Mouse (Mus musculus): ENCODE results near the gene Dhcr24. TPM values are rescaled to one million over a fixed set of nuclear protein-coding genes. Genes with fewer than 3 reads are reported as not detected.

Dhcr24 gene
- polyA plus RNA-seq (2015; fragmentation: Nextera tagmentation; extraction: Ambion mirVana) = 10.4 and 10.7 TPM in 2 replicates

GRCm38 (mm10) chr4:106560846-106561781 is at the start of gene Dhcr24:
Dhcr24 (plus strand) TSS chr4:106561038.

GRCm38 (mm10) chr4:106617056-106617455 is 56.2 kb downstream of the Dhcr24 start, which contains the start of gene Lexm:
Lexm (minus strand) TSS chr4:106617241.

GRCm38 (mm10) chr4:106622030-106622493 is 61.2 kb downstream of the Dhcr24 start, which contains the start of gene Ttc22:
Ttc22 (plus strand) TSS chr4:106622432.

Other genes starting within 250 kb of the Dhcr24 start
- gene Usp24, start 244.8 kb upstream of the Dhcr24 start, polyA plus RNA-seq (2015; fragmentation: Nextera tagmentation; extraction: Ambion mirVana) = 11.3 and 13.7 TPM in 2 replicates
- gene Pcsk9, start 96.7 kb upstream of the Dhcr24 start, polyA plus RNA-seq (2015; fragmentation: Nextera tagmentation; extraction: Ambion mirVana) = 1.5 TPM in 2 replicates
- not detected in 2 replicates for gene Bsnd, start 68.8 kb upstream of the Dhcr24 start, polyA plus RNA-seq (2015; fragmentation: Nextera tagmentation; extraction: Ambion mirVana)
- not detected in 2 replicates for gene Lexm, start 56.2 kb downstream of the Dhcr24 start, polyA plus RNA-seq (2015; fragmentation: Nextera tagmentation; extraction: Ambion mirVana)
- gene Ttc22, start 61.4 kb downstream of the Dhcr24 start, polyA plus RNA-seq (2015; fragmentation: Nextera tagmentation; extraction: Ambion mirVana) = 1.0 and 1.5 TPM in 2 replicates
- gene Pars2, start 90.0 kb downstream of the Dhcr24 start, polyA plus RNA-seq (2015; fragmentation: Nextera tagmentation; extraction: Ambion mirVana) = 6.8 and 7.1 TPM in 2 replicates
- 84.3 and 104 TPM in 2 replicates for gene Ttc4, start 117.9 kb downstream of the Dhcr24 start, polyA plus RNA-seq (2015; fragmentation: Nextera tagmentation; extraction: Ambion mirVana)
- 0.43 and 0.52 TPM in 2 replicates for gene Mroh7, start 169.9 kb downstream of the Dhcr24 start, polyA plus RNA-seq (2015; fragmentation: Nextera tagmentation; extraction: Ambion mirVana)
- 0.19 TPM in 1 of 2 replicates, not detected in the other for gene Fam151a, start 172.9 kb downstream of the Dhcr24 start, polyA plus RNA-seq (2015; fragmentation: Nextera tagmentation; extraction: Ambion mirVana)
- 5.4 and 5.9 TPM in 2 replicates for gene Acot11, start 244.0 kb downstream of the Dhcr24 start, polyA plus RNA-seq (2015; fragmentation: Nextera tagmentation; extraction: Ambion mirVana)